Mouse (Mus musculus): ENCODE data around the gene Got2. TPM values are rescaled to one million over a fixed set of nuclear protein-coding genes. Genes with fewer than 3 reads are reported as not detected.
"Not testable (repeated sequence)": the region's sequence is repeated elsewhere in the genome, so short reads cannot be mapped to it uniquely, and the experiment has no call there.

The Got2 gene
- polyA plus RNA-seq, 1 experiment: 217 TPM

DNA sequence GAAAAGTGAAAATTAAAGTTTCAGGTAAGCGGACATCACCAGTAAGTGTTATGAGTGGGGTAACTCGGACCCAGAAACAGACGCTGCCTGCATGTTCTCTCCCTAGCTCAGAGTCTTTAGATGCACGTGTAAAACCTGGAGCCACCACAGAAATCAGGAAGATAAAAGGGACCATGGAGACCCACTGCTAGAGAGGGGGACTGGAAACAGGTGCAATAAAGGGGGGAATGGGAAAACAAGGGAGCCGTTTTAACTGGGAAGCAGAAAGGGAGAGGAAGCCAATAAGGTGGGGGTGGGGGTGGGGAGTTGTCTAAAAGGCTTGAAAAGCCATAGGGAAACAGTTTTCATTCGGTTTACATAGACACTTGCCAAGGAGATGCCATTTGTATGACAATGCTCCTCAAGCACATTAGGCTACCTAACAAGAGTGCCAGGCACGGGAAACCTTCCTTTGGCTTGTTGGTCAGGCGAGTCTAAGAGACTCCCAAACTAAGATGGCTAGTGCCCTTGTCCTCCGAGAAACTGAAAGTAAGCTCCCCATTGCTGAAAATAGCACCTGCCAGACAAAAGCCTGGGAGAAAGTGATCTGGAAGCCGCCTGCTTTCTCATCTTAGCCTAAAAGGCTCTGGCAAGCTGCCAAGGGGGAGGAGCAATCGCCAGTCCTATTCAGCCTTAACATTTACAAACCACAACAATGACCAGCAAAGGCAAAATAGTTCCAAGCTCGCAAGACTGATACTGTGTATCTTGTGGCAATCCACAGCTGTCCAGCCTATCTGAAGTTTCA, 10.0 kb downstream of the Got2 start:
- Histone ChIP-seq H3K4me1 (ENCODE audit: control insufficient read depth, insufficient read depth, low read length) (peaks cover 2% of the 10 kb centered on the region; the same call in 1 of the 2 replicates), H3K4me3 (ENCODE audit: insufficient read depth, low read length) (no peak overlapping the region), H3K27ac (ENCODE audit: insufficient read depth, low read length) (no peak overlapping the region)
- no peak for TF ChIP-seq POLR2A (IDR thresholded peaks at IDR 0.05; ENCODE audit: extremely low read depth, insufficient read depth, low read length)
- TF ChIP-seq CTCF (IDR thresholded peaks at IDR 0.05; ENCODE audit: extremely low read depth, insufficient read depth, low read length): no peak

DNA sequence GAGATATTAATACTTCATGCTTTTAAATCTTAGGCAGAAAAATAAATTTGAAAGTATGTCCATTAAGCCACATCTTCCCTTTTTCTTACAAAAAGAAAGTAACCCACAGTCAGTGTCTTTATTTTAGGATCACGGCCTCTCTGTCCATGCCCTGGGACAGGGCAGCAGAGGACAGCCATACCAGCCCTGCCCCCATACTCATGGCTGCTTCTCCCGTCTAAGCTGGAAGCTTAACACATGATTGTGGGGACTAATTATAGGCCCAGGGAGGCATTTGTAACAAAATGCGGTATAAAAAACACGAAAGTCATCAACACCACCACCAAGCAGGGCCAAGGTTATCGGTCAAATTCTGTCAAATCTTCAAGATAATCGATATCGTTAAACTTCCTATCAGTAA, 13.1 kb downstream of the Got2 start:
- TF ChIP-seq POLR2A (IDR thresholded peaks at IDR 0.05; ENCODE audit: extremely low read depth, insufficient read depth, low read length): no peak
- TF ChIP-seq CTCF (IDR thresholded peaks at IDR 0.05; ENCODE audit: extremely low read depth, insufficient read depth, low read length): no peak
- Histone ChIP-seq H3K4me3 (ENCODE audit: insufficient read depth, low read length) (no peak overlapping the region), H3K27ac (ENCODE audit: insufficient read depth, low read length) (no peak overlapping the region)

DNA sequence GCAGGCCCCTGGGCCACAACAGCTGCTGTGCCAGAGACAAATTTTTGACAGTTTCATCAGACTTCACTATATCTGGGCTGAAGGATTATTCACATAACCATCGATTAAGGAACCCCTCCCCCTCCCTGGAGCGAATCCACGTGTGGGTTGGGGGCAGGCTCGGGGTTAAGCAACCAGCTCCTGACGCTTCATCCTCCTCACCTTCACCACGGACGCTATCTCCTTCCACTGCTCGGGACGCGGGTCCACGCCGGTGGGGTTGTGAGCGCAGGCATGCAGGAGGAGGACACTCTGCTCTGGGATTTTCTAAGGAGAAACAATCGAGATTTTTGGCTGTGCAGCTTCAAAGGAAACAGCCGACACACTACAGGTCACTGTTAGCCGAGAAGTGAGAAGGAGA, 16.7 kb downstream of the Got2 start:
- no peaks in the 10 kb centered on the region for H3K4me1 ChIP-seq (ENCODE audit: control insufficient read depth, insufficient read depth, low read length)
- TF ChIP-seq POLR2A (IDR thresholded peaks at IDR 0.05; ENCODE audit: extremely low read depth, insufficient read depth, low read length) (no peak), CTCF (IDR thresholded peaks at IDR 0.05; ENCODE audit: extremely low read depth, insufficient read depth, low read length) (no peak)
- no peak overlapping the region for H3K27ac ChIP-seq (ENCODE audit: insufficient read depth, low read length)
- no peak overlapping the region for H3K4me3 ChIP-seq (ENCODE audit: insufficient read depth, low read length)

More for the DNA sequence above, 13.1 kb downstream of the Got2 start:
- peaks cover 2% of the 10 kb centered on the region; the same call in 1 of the 2 replicates for H3K4me1 ChIP-seq (ENCODE audit: control insufficient read depth, insufficient read depth, low read length)

DNA sequence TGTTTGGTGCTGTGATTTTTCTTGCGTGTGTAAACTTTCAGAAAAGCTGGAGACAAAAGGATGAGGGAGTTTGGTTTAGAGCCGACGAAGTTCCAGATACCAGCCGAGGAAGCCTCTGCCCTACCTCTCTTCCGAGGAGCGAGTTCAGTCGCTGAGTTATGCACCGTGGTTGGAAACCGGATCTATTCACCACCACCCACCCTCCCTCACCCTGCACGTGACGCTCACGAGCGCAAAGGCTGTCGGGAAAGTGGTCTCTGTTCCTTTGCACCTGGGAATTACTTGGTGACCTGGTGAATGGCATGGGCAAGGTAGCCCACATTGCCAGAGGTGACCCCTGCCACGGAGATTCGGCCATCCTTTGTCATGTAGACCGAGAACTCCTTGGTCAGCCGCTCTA, 23.5 kb downstream of the Got2 start:
- not testable (repeated sequence) for H3K27ac ChIP-seq (ENCODE audit: insufficient read depth, low read length); H3K4me3 ChIP-seq (ENCODE audit: insufficient read depth, low read length); H3K4me1 ChIP-seq (ENCODE audit: control insufficient read depth, insufficient read depth, low read length)

DNA sequence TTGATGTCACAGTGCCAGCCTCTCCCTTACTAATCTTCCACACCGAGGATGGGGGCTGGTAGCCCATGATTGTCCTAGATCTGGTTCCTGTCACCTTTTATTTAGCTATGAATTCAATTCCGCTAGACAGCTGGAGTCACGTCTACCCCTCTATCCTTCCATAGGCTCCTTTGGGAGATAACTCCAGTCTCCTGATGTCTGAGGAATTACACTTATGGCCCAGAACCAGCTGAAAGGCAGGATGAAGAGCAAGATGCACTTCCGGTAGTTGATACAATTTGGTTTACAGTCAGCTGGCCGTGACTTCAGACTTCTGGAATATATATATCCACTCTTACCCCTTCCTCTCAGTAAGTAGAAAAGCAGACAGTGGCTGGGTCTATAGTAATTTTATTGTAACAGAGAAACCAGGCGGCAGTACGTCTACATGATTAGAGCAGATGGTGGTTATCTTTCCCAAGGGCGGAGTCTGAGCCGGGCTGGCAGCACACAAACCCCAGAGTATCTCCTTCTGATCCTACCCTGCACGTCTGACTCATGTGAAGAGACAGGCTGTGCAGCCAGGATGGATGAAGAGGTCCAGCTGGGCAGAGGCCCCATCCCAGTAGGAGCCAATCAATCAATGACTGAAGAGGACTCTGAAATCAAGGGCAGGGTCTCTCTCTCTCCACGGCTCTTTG, 24.4 kb downstream of the Got2 start:
- not testable (repeated sequence) for H3K27ac ChIP-seq (ENCODE audit: insufficient read depth, low read length); H3K4me1 ChIP-seq (ENCODE audit: control insufficient read depth, insufficient read depth, low read length); H3K4me3 ChIP-seq (ENCODE audit: insufficient read depth, low read length)
- TF ChIP-seq POLR2A (IDR thresholded peaks at IDR 0.05; ENCODE audit: extremely low read depth, insufficient read depth, low read length): 0 out of 2 replicates have a peak, but pooled peaks have one; percentile 7

DNA sequence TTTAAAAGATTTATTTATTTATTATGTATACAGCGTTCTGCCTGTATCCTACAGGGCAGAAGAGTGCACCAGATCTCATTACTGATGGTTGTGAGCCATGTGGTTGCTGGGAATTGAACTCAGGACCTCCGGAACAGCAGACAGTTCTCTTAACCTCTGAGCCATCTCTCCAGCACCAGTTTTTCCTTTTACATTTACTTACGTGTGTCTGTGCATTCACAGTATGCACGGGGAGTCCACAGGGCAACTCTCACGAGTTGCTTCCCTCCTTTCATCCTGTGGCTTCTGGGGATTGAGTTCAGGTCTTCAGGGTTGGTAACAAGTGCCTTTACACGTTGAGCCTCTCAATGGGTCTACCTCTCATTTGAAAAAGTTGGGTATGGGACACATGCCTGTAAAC, 34.2 kb downstream of the Got2 start:
- TF ChIP-seq CTCF (IDR thresholded peaks at IDR 0.05; ENCODE audit: extremely low read depth, insufficient read depth, low read length): no peak
- H3K4me3 ChIP-seq (ENCODE audit: insufficient read depth, low read length): no peak overlapping the region
- no peaks in the 10 kb centered on the region for H3K4me1 ChIP-seq (ENCODE audit: control insufficient read depth, insufficient read depth, low read length)
- H3K27ac ChIP-seq (ENCODE audit: insufficient read depth, low read length): no peak overlapping the region

DNA sequence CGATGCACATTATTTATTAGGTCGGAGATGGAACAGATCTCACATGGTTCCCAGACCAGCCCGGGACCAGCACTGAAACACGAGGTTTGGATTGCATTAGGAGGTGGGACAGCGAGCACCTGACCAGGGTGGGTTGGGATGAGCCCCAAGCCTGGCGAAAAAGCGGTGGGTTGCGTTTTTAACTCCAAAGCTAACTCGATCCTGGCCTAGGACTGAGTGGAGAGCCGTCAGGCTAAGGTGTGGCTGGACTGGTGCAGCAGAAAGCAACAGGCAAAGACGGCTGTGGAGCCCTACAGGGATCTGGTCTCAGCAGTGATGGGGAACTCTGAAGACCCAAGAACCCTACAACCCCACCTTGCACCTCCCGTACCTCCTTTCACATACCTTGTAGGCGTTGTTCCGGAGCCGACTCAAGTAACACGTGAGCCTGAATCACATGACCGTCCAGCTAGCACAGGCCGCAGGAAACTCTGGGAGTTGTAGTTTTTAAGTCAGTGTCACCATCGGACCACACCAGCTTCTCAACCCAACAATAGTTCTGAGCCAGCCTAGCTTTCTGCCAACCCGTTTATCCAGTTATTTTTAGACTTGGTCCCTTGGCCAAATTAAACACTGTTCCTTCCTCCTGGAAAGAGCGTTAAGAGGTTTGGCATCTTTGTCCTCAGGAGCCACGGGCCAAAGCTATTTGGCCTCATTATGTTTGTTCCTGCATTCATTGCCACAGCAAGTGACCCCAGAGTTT, 35.1 kb downstream of the Got2 start, which contains the start of gene Slc38a7:
Gene Slc38a7, minus strand, starts transcription at position 438 of the 742 bp plus-strand sequence.
- H3K4me1 ChIP-seq (ENCODE audit: control insufficient read depth, insufficient read depth, low read length): no peaks in the 10 kb centered on the region
- H3K4me3 ChIP-seq (ENCODE audit: insufficient read depth, low read length): peak within 1 kb of the TSS; percentile 76
- TF ChIP-seq CTCF (IDR thresholded peaks at IDR 0.05; ENCODE audit: extremely low read depth, insufficient read depth, low read length) (no peak), POLR2A (IDR thresholded peaks at IDR 0.05; ENCODE audit: extremely low read depth, insufficient read depth, low read length) (peak; percentile 79)
- no peak within 1 kb of the TSS for H3K27ac ChIP-seq (ENCODE audit: insufficient read depth, low read length)

DNA sequence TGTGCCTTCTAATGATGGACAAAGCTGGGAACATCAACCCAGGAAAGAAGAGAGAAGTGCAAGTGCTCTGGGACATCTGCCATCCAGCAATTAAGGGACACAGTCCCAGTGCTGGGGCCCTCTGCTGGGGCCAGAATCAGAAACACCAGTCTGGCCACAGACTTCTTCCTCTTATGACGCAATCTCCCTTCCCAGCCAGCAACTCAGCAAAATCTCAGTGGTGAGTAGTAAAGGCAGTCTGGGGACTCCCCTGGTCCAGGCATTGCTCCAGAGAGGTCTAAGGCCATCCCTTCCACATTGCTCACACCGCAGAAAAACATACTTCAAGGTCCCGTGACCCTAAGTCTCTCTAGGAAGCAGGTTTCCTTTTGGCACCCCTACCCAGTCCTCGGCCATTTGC, 36.1 kb downstream of the Got2 start:
- Histone ChIP-seq H3K4me1 (ENCODE audit: control insufficient read depth, insufficient read depth, low read length) (no peaks in the 10 kb centered on the region), H3K4me3 (ENCODE audit: insufficient read depth, low read length) (peak overlapping the region; percentile 76; the same call in 1 of the 2 replicates), H3K27ac (ENCODE audit: insufficient read depth, low read length) (no peak overlapping the region)
- TF ChIP-seq CTCF (IDR thresholded peaks at IDR 0.05; ENCODE audit: extremely low read depth, insufficient read depth, low read length) (no peak), POLR2A (IDR thresholded peaks at IDR 0.05; ENCODE audit: extremely low read depth, insufficient read depth, low read length) (no peak)

DNA sequence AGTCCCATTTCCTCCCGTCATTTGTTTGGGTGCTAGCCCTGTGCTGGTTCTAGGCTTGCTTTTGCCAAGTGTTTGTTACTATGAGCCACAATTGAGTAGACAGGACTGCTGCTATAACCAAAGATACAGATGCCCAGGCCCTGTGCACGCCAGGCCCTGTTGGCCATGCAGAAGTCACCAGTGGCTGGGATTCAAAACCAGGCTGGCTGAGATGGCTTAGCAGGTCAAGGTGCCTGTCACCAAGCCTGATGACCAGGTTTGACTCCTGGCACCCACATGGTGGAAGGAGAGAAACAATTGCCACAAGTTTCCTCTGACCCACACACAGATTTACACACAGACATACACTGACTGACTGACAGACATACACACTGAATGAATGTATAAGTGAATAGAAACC, 38.0 kb downstream of the Got2 start:
- no peak overlapping the region for H3K27ac ChIP-seq (ENCODE audit: insufficient read depth, low read length)
- no peak overlapping the region for H3K4me3 ChIP-seq (ENCODE audit: insufficient read depth, low read length)
- TF ChIP-seq CTCF (IDR thresholded peaks at IDR 0.05; ENCODE audit: extremely low read depth, insufficient read depth, low read length): no peak
- TF ChIP-seq POLR2A (IDR thresholded peaks at IDR 0.05; ENCODE audit: extremely low read depth, insufficient read depth, low read length): no peak
- H3K4me1 ChIP-seq (ENCODE audit: control insufficient read depth, insufficient read depth, low read length): no peaks in the 10 kb centered on the region
